Mouse (Mus musculus): ENCODE results near the gene Dnaaf1.

The Dnaaf1 gene

GRCm38 (mm10) chr8:119624916-119625315 is 49.9 kb downstream of the Dnaaf1 start:
- no peak for DNase-seq

GRCm38 (mm10) chr8:119625788-119626187 is 50.8 kb downstream of the Dnaaf1 start:
- no peak for DNase-seq

GRCm38 (mm10) chr8:119627199-119627598 is 52.2 kb downstream of the Dnaaf1 start:
- no peak for DNase-seq

- DNase-seq: no peak
These were observed 52.8 kb downstream of the Dnaaf1 start for GRCm38 (mm10) chr8:119627613-119628359.

- no peak for DNase-seq
These were observed 55.8 kb downstream of the Dnaaf1 start for GRCm38 (mm10) chr8:119630841-119631240.

- no peak for DNase-seq
These were observed 57.2 kb downstream of the Dnaaf1 start for GRCm38 (mm10) chr8:119632246-119632645.

- DNase-seq: no peak
These were observed 57.9 kb downstream of the Dnaaf1 start for GRCm38 (mm10) chr8:119632909-119633308.

- DNase-seq: no peak
These were observed 59.7 kb downstream of the Dnaaf1 start for GRCm38 (mm10) chr8:119634616-119635336.

- no peak for DNase-seq
These were observed 60.3 kb downstream of the Dnaaf1 start, which contains the start of gene Kcng4 for GRCm38 (mm10) chr8:119635378-119635777. Gene Kcng4 (minus strand): TSS chr8:119635680.

GRCm38 (mm10) chr8:119635958-119636357 is 60.9 kb downstream of the Dnaaf1 start:
- DNase-seq: no peak

- no peak for DNase-seq
These were observed 61.7 kb downstream of the Dnaaf1 start for GRCm38 (mm10) chr8:119636766-119637165.

- no peak for DNase-seq
These were observed 62.3 kb downstream of the Dnaaf1 start for GRCm38 (mm10) chr8:119637381-119637780.

GRCm38 (mm10) chr8:119638261-119638660 is 63.2 kb downstream of the Dnaaf1 start:
- DNase-seq: no peak

- DNase-seq: no peak
These were observed 64.8 kb downstream of the Dnaaf1 start for GRCm38 (mm10) chr8:119639798-119640197.

- DNase-seq: no peak
These were observed 66.0 kb downstream of the Dnaaf1 start for GRCm38 (mm10) chr8:119641058-119641457.

- no peak for DNase-seq
These were observed 67.9 kb downstream of the Dnaaf1 start for GRCm38 (mm10) chr8:119642960-119643359.

- DNase-seq: no peak
These were observed 69.5 kb downstream of the Dnaaf1 start for GRCm38 (mm10) chr8:119644429-119644960.

- no peak for DNase-seq
These were observed 70.1 kb downstream of the Dnaaf1 start for GRCm38 (mm10) chr8:119644981-119645597.

- no peak for DNase-seq
These were observed 71.2 kb downstream of the Dnaaf1 start for GRCm38 (mm10) chr8:119646197-119646596.

GRCm38 (mm10) chr8:119646846-119647245 is 71.8 kb downstream of the Dnaaf1 start:
- no peak for DNase-seq

Data from B cell, adult 2 months (primary cell).